Mouse (Mus musculus) lung, adult 2 months (tissue): Measurements from ENCODE around the gene Trap1.

ENCODE experiments used
- CTCF ChIP-seq: fragments of 200-500 bp; IDR thresholded peaks from 2 replicates; pipeline ENCODE4 v1.5.1; 2011; ENCODE audit warnings: mild to moderate bottlenecking, low read length, control low read depth; ENCODE audit not compliant: insufficient read depth
- POLR2A ChIP-seq: fragments of 200-500 bp; IDR thresholded peaks from 2 replicates; pipeline ENCODE4 v1.6.1; 2011; ENCODE audit warnings: low read depth, mild to moderate bottlenecking, control low read depth, low read length, borderline replicate concordance; ENCODE audit errors: extremely low read depth

DNA sequence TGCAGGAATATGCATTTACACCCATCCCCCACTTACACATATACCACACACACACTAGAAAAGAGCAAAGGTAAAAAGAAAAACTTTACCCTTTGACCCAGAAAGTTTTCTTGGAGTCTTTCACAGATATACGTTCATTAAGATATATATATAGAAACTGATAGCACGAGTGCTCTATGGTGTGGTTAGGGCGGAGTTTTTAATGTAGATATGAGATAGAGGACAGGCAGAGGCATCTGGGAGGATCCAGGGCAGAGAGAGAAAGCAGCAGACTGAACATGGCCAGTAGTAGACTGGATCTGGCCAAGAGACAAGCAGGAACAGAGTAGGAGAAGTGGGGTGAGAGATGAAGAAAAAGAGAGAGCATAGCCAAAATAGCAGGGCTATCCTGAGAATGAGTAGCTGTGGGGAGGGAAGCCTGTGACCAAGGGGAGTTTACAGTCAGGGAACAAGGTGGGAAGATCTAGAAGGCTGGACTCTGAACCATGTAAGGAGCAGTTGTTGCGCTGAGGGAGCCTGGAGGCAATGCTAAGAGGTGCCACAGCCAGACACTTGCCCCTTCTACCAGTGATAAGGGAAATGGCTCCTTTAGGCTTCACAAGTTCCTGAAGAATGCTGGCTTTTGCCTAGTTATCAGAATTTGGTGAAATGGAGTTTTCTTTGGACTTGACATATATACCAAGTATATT is 64.6 kb downstream of the Trap1 start:
- TF ChIP-seq POLR2A (no peak), CTCF (no peak)
